Mouse (Mus musculus) heart, adult 8-10 months (tissue): ENCODE measurements around the gene Lysmd1. TPM values are rescaled to one million over a fixed set of nuclear protein-coding genes. Genes with fewer than 3 reads are reported as not detected.

ENCODE experiments used
- DNase-seq: peaks from one replicate; pipeline ENCODE4 v3.0.0; 2022; ENCODE audit warnings: low spot score
- microRNA-seq: library from miRNA; unstranded; fragments of <30 nt; microRNA quantifications from one replicate; pipeline ENCODE4 v1.2.0, GENCODE M21; 2022
- total RNA-seq, 4 experiments: library from RNA; stranded (reverse); gene quantifications; 2 replicates each; pipeline ENCODE4 v1.2.4; 2022

The Lysmd1 gene
- total RNA-seq, 4 experiments from 2014 or later, result 4.8 to 5.4 (median 5.0) TPM

DNA sequence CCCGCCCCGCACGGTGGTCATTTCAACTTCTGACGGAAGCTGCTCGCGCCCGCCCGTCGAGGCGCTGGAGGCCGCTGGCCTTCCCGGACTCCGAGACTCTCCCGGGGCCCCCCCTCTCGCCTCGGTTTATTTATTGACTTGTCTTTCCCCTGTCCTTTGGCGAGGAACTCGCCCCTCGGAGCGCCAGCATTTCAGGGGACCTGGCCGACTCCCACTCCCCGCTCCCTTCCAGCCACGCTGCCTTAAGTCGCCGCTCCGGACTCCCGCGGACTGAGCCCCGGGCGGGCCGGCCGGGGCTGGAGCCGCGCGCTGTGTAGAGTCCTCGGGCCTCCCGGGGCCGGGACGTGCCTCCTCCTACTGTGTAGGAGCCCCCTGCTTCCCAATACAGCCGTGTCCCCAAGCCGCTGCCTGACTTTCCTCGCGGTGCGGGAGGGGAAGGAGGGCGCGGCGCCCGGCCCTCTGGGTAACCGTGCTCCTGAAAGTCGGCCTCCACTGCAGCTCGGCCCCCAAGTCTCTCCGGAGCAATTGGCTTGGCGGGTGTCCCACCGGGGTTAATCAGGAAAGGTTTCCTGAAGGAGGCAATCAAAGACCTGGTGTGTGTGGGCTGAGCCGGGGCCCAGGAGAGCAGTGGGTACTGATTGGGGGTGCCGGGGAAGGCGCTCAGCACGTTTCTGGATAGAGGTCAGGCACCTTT lies 39.5 kb downstream of the Lysmd1 start:
- DNase-seq, result no peak

DNA sequence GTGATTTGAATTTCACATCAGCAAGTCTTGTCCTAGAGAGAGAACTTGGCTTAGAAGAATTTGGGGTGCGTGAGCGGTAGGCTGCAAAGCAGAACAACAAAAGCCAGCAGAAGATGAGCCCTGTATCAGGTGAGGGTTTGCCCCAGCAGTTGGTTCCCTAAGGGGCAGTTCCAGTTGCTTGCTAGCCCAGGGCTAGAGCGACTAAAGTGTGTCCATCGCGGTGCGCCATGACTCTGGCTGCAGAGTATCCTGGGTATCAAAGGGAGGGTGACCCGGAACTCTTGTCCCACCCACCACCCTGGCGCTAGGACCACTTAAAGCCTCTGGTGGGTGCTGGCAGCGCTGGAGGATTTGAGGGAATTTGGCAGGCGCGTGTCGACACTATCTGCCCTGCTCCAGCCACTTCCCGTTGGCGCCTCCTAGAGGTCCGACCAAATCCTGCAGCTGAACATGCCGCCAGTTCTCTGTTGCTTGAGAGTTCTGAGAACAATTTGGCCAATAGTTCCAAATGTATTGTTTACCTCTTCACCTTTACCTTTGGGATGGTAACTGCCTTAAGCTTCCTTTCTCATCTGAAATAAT lies 40.2 kb downstream of the Lysmd1 start:
- peak; percentile 86 for DNase-seq

DNA sequence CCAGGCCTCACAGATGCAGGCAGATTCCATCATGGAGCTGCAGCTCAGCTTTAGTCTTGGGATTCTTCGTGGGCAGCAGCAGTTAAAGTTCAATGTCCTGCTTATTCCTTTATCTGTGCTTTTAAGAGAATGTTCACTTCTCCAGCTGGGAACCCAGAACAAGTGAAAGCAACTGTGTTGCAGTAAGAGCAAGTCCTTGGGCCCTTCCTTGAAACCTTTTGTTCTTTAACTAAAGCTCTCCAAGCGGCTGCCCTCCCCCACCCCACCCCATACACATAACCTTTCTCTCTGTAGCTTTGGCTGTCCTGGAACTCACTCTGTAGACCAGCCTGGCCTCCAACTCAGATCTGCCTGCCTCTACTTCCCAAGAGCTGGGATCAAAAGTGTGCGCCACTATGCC lies 42.6 kb downstream of the Lysmd1 start:
- no peak for DNase-seq

DNA sequence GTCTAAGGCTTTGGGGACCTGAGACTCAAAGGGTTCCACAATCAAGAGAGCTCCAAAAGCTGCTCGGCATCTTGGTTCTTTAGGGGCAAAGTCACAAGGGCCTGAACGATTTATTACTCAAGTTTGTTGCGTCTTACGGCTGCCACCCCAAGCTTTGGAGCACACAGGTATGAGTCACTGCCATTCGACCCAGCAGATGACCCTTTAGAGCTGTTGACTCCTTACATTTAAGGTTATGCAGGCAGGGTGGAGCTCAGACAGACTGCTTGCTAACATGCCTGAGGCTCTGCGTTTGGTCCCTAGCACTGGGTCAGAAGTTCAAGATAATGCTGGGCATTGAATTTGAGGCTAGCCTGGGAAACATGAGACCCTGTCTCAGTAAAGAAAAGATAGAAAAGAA lies 43.7 kb downstream of the Lysmd1 start:
- DNase-seq, result no peak

DNA sequence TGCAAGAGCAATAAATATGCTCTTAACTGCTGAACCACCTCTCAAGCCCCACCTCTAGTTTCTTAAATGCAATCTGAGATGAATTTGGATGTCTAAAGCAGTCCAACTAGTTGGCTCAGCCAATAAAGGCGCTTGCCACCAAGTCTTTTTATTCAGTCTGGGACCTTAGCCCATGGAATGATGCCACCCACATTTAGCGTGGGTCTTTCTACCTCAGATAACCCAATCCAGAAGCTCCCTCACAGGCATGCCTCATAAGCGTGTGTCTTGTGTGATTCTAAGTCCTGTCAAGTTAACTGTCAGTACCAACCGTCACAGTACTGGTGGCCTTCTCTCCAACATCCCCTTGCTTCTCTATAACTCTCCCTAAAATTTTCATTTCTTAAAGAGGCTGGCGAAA lies 45.1 kb downstream of the Lysmd1 start:
- no peak for DNase-seq

DNA sequence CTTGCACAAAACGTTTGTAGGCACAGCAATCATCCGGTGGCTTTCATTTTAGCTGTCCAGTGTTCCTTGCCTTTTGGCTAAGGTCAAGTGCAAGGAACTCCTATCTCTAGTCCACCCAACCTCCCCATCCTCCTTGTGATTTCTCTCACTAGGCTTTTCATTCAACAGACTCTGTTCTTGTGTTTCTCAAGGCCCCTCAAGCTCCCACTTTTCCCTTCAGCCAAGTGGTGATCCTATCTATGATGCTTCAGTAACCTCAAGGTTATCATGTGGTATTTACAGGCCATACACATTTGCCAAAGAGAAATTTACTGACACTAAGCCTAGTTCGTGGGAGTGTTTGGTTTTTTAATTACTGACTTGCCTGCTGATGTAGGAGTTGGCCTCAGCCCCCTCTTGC lies 46.0 kb downstream of the Lysmd1 start:
- no peak for DNase-seq

DNA sequence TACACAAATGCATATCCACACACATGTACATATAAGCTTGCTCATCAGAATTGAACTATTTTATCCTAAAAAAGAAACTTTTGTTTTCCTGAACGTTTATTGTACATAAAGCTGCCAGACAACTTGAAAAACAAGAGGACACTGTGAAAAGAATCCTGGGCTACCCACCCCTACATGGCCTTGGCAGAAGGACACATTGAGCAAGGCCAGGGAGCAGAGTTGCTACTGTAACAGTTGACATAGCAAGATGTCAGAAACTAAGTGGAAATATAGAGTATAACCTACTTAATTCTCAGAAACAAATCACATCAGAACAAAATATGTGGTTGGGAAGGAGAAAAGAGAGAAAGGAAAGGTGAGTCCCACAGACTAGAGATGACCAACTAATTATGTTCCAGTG lies 48.0 kb downstream of the Lysmd1 start:
- DNase-seq, result no peak

DNA sequence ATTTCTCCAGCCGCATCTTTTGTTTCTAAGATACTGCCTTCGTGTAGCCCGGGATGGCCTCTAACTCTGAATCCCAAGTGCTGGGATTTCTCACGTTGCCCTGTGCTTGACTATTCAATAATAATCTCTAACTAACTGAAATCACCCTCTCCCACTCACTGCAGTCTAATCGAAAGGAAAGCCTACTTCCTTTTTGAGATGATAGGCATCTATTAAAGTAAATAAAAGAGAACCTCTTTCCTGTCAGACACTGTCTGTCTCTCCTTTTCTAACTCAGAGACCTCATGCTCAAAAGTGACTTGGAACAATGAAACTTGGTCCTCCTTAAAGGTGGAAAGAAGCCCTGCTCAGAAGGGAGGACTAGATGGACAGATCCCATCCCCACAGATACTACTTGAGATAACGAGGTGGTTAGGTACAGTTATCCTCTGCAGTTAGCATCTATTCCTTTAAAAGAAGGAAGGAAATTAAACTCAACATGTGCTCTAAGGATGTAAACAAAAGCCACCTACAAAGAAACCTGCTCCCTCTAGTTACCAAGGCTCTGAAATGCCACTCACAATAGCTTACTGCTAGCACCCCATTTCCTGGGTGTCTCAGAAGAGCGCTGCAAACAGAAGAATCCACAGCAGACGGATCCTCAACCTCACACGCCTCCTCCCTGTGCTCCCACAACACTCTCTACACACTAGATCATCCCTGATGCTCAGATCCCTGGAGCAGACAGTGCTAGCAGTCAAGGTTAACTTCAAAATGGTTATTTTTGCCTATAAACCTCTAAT lies 51.1 kb downstream of the Lysmd1 start:
- no peak for DNase-seq

DNA sequence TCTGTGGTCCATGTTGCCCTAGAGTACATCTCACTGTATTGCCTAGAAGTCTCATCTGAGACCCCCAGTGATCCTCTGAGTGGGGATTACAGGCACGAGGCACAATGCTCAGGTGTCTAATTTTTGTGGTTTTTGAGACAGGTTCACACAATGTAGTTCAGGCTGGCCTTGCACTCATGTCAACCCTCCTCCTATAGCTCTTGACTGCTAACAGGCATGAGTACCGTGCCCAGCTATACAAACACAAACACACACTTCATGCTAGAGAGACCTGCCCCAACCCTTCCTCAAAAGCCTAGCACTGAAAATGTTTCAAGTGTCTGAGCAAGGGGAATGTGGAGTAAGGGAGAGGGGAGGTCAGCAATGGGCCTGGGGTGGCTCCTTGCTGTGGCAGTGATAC lies 52.2 kb downstream of the Lysmd1 start:
- no peak for DNase-seq

DNA sequence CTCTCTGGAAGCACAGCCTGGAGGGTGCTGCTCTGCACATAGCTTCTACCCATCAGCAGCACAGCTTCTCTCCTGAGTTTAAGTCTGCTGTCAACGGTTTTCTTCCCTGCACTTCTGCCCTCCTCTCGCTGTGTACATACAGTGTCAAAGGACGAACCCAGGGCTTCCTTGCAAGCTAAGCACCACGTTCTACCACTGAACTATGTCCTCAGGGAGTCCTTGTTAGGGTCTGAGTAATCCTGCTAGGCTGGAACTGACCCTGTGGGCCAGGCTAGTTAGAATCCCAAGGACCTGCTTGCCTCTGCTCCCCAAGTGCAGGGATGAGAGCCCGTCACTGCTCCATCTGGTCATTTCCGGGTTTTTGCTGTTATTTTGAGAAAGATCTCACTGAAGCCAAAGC lies 53.0 kb downstream of the Lysmd1 start:
- DNase-seq, result no peak

Small RNAs within 50 kb of the gene (microRNA-seq; reads per million reads assigned to microRNA genes)
- gene Mir8099-1, result not detected

Other genes with a start within 250 kb of the Lysmd1 start
- 100 to 1,000 TPM; 186 to 247 (median 204) TPM for gene Psmb4, start 247.1 kb upstream of the Lysmd1 start, total RNA-seq
- 100 to 1,000 TPM; 118 to 153 (median 121) TPM for gene Selenbp1, start 201.0 kb upstream of the Lysmd1 start, total RNA-seq
- gene Rfx5, start 180.0 kb upstream of the Lysmd1 start, total RNA-seq, result 10 to 100 TPM in 2 of 4 experiments, 1 to 10 TPM in 2; 5.8 to 14.5 (median 8.7) TPM
- 10 to 100 TPM; 26.4 to 29.4 (median 28.3) TPM for gene Pi4kb, start 159.4 kb upstream of the Lysmd1 start, total RNA-seq
- 10 to 100 TPM in 3 of 4 experiments, 1 to 10 TPM in 1; 10.0 to 16.2 (median 12.6) TPM for gene Zfp687, start 118.6 kb upstream of the Lysmd1 start, total RNA-seq
- 100 to 1,000 TPM; 124 to 149 (median 127) TPM for gene Psmd4, start 91.5 kb upstream of the Lysmd1 start, total RNA-seq
- 10 to 100 TPM; 15.4 to 17.4 (median 16.5) TPM for gene Pip5k1a, start 27.2 kb upstream of the Lysmd1 start, total RNA-seq
- 10 to 100 TPM; 27.9 to 35.3 (median 32.0) TPM for gene Vps72, start 23.1 kb upstream of the Lysmd1 start, total RNA-seq
- gene Tmod4, start 9.6 kb upstream of the Lysmd1 start, total RNA-seq, result 10 to 100 TPM; 35.7 to 43.4 (median 39.0) TPM
- 10 to 100 TPM; 29.0 to 39.4 (median 33.2) TPM for gene Scnm1, start 77 bp upstream of the Lysmd1 start, total RNA-seq
- 1 to 10 TPM in 3 of 4 experiments, under 1 TPM in 1; 0.62 to 1.9 (median 1.5) TPM for gene Tnfaip8l2, start 8.3 kb downstream of the Lysmd1 start, total RNA-seq
- gene Sema6c, start 26.4 kb downstream of the Lysmd1 start, total RNA-seq, result 1 to 10 TPM; 2.6 to 8.1 (median 5.5) TPM
- gene Gabpb2, start 83.8 kb downstream of the Lysmd1 start, total RNA-seq, result 10 to 100 TPM; 12.2 to 13.9 (median 13.2) TPM
- gene Cdc42se1, start 94.6 kb downstream of the Lysmd1 start, total RNA-seq, result 10 to 100 TPM; 17.0 to 22.8 (median 20.4) TPM
- 10 to 100 TPM in 2 of 4 experiments, 1 to 10 TPM in 2; 5.5 to 11.3 (median 9.5) TPM for gene Mllt11, start 98.1 kb downstream of the Lysmd1 start, total RNA-seq
- not detected for gene Gm128, start 107.5 kb downstream of the Lysmd1 start, total RNA-seq
- not detected for gene Bnipl, start 117.1 kb downstream of the Lysmd1 start, total RNA-seq
- gene Mindy1, start 147.3 kb downstream of the Lysmd1 start, total RNA-seq, result 10 to 100 TPM; 19.5 to 23.8 (median 21.3) TPM
- gene Prune1, start 148.0 kb downstream of the Lysmd1 start, total RNA-seq, result 10 to 100 TPM; 26.3 to 27.9 (median 27.2) TPM
- 1 to 10 TPM in 1 of 4 experiments, under 1 TPM in 2, not detected in 1; 0.52 to 1.5 (median 0.66) TPM for gene Anxa9, start 173.1 kb downstream of the Lysmd1 start, total RNA-seq
- gene Cers2, start 180.7 kb downstream of the Lysmd1 start, total RNA-seq, result 10 to 100 TPM; 30.6 to 35.5 (median 33.4) TPM
- gene Setdb1, start 223.1 kb downstream of the Lysmd1 start, total RNA-seq, result 10 to 100 TPM; 10.1 to 12.0 (median 10.4) TPM